ENCODE assay signal across 18 mouse cellular contexts in the genomic region with DNA sequence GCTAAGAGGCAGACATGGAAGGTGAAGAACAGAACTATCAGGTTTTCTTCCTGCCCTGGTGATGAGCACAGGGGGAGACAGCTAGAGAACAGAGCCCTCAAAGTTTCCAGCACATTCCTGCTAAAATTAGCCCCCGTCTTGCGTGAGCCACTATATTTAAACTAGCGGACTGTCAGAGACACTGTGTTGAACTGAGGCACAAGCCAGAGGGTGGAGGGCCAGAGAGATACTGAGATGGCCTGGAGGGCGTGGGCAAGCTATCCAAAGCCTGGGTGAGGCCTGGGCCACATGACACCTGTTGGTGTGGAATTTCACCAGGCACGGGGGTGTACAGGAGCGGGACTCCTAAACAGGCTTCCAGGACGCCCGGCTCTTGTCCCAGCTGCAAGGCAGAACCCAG. TPM values are rescaled to one million over a fixed set of nuclear protein-coding genes. Genes with fewer than 3 reads are reported as not detected.
DNase-seq lines count a peak whose midpoint lies in the region; ATAC-seq lines count a peak whose summit lies in the region.
"Had no signal": no experiment of that assay in that cellular context is flagged by ENCODE, and none has a peak within 500 bp of the region (broad histone marks: within the 10 kb centered on the region; RNA-seq: fewer than 3 reads in every experiment).

No protein-coding gene starts in this region.

- intact Hi-C loops in heart, postnatal 36 days (cut with DNase I), result loop anchor here (5.0 kb wide), 1 partner anchor 47 kb away; no protein-coding TSS in a partner anchor

- H3K27ac ChIP-seq in forebrain, embryonic 10.5 days, result peak overlapping the region; percentile 63; the same call in 1 of the 2 replicates
- H3K27ac ChIP-seq in forebrain, embryonic 13.5 days, result no peak overlapping the region
- H3K27ac ChIP-seq in embryonic facial prominence, embryonic 10.5 days (replicated peaks), result peak overlapping the region; percentile 37
- H3K27ac ChIP-seq: hindbrain, embryonic 15.5 days; left cerebral cortex, adult 2 months; liver, embryonic 13.5 days; midbrain, embryonic 12.5 days; stomach, embryonic 15.5 days had no signal

- H3K9me3 ChIP-seq in forebrain, embryonic 10.5 days, result no peaks in the 10 kb centered on the region; the same call in 1 of the 2 replicates
- no peaks in the 10 kb centered on the region for H3K9me3 ChIP-seq in forebrain, embryonic 13.5 days (replicated peaks)
- H3K9me3 ChIP-seq in embryonic facial prominence, embryonic 10.5 days, result peaks cover 4% of the 10 kb centered on the region; the same call in 1 of the 2 replicates
- H3K9me3 ChIP-seq: hindbrain, embryonic 15.5 days; liver, embryonic 13.5 days; midbrain, embryonic 12.5 days; stomach, embryonic 15.5 days had no signal

- H3K9ac ChIP-seq in forebrain, embryonic 13.5 days, result no peak overlapping the region
- H3K9ac ChIP-seq: hindbrain, embryonic 15.5 days; liver, embryonic 13.5 days; midbrain, embryonic 12.5 days; stomach, embryonic 15.5 days had no signal

- no peak overlapping the region for H3K4me3 ChIP-seq in forebrain, embryonic 10.5 days
- no peak overlapping the region for H3K4me3 ChIP-seq in forebrain, embryonic 13.5 days
- H3K4me3 ChIP-seq in embryonic facial prominence, embryonic 10.5 days, result no peak overlapping the region
- H3K4me3 ChIP-seq: hindbrain, embryonic 15.5 days; left cerebral cortex, adult 2 months; liver, embryonic 13.5 days; midbrain, embryonic 12.5 days; stomach, embryonic 15.5 days had no signal

- peaks cover 79% of the 10 kb centered on the region for H3K27me3 ChIP-seq in forebrain, embryonic 10.5 days (ENCODE audit: poor library complexity, severe bottlenecking)
- H3K27me3 ChIP-seq in forebrain, embryonic 13.5 days, result peaks cover 11% of the 10 kb centered on the region; the same call in 1 of the 2 replicates
- peaks cover 52% of the 10 kb centered on the region for H3K27me3 ChIP-seq in embryonic facial prominence, embryonic 10.5 days (replicated peaks; ENCODE audit: low read depth, poor library complexity, severe bottlenecking)
- H3K27me3 ChIP-seq: stomach, embryonic 15.5 days had no signal

- peaks cover 61% of the 10 kb centered on the region for H3K4me1 ChIP-seq in forebrain, embryonic 10.5 days
- peaks cover 29% of the 10 kb centered on the region for H3K4me1 ChIP-seq in forebrain, embryonic 13.5 days
- H3K4me1 ChIP-seq in embryonic facial prominence, embryonic 10.5 days, result peaks cover 62% of the 10 kb centered on the region

- no peak overlapping the region for H3K4me2 ChIP-seq in forebrain, embryonic 13.5 days
- H3K4me2 ChIP-seq: hindbrain, embryonic 15.5 days; liver, embryonic 13.5 days; midbrain, embryonic 12.5 days; stomach, embryonic 15.5 days had no signal

- no peak for DNase-seq in forebrain, embryonic 10.5 days (ENCODE audit: extremely low spot score, low spot score)
- no peak for DNase-seq in embryonic facial prominence, embryonic 10.5 days (ENCODE audit: low spot score)
- peak; percentile 51 to 61 for DNase-seq in heart, adult 9 months (ENCODE audit: low spot score in 2 of 2)
- DNase-seq in heart, postnatal 36 days, result peak; percentile 11 to 34
- no peak for DNase-seq in cerebellum, postnatal 36 days
- no peak for DNase-seq in thymus, postnatal 25 days
- DNase-seq in c-Kit-positive CD71-positive TER-119-positive erythroid progenitor cells, embryonic 14.5 days (ENCODE audit: low spot score), result no peak
- DNase-seq: cerebellum, adult 8-10 months; embryo, embryonic 11 days; kidney, adult 8-10 months; liver, embryonic 13.5 days; right cerebral cortex, postnatal 4 days had no signal

- WGBS in forebrain, embryonic 10.5 days, result 82% methylated on average over 8 of the region's 8 CpGs
- 89% methylated on average over 8 of the region's 8 CpGs for WGBS in forebrain, embryonic 13.5 days
- 72% methylated on average over 8 of the region's 8 CpGs for WGBS in embryonic facial prominence, embryonic 10.5 days

- no peak for ATAC-seq in forebrain, embryonic 13.5 days

- H3K36me3 ChIP-seq in forebrain, embryonic 10.5 days (replicated peaks), result no peaks in the 10 kb centered on the region
- H3K36me3 ChIP-seq in forebrain, embryonic 13.5 days (ENCODE audit: poor library complexity, severe bottlenecking), result no peaks in the 10 kb centered on the region
- H3K36me3 ChIP-seq in embryonic facial prominence, embryonic 10.5 days (replicated peaks), result no peaks in the 10 kb centered on the region
- H3K36me3 ChIP-seq: hindbrain, embryonic 15.5 days; liver, embryonic 13.5 days; midbrain, embryonic 12.5 days; stomach, embryonic 15.5 days had no signal

RNA-seq across cellular contexts. Expression of gene 1700122O11Rik, which starts 14.0 kb away (rescaled TPM):
- not detected in 2 replicates for polyA plus RNA-seq in forebrain, embryonic 10.5 days (2016; fragmentation: Nextera tagmentation; extraction: Ambion mirVana)
- polyA plus RNA-seq in forebrain, embryonic 13.5 days (2015; fragmentation: Nextera tagmentation; extraction: Ambion mirVana), result not detected in 2 replicates
- polyA plus RNA-seq in embryonic facial prominence, embryonic 10.5 days (2016; fragmentation: Nextera tagmentation; extraction: Ambion mirVana), result not detected in 2 replicates
- not detected for total RNA-seq in heart, postnatal 36 days (2021)
- total RNA-seq: left cerebral cortex, adult 2 months had no signal
- polyA plus RNA-seq: hindbrain, embryonic 15.5 days; liver, embryonic 13.5 days; midbrain, embryonic 12.5 days; stomach, embryonic 15.5 days; urinary bladder, adult 2 months had no signal

Comparison
In these comparisons a context has a peak if more than half of its experiments do, and no peak if none do; other contexts are left out.
1. DNase-seq: peak in heart, adult 9 months (2 of 2) and heart, postnatal 36 days (2 of 2); none in forebrain, embryonic 10.5 days (single experiment), embryonic facial prominence, embryonic 10.5 days (single experiment), cerebellum, postnatal 36 days (0 of 2), thymus, postnatal 25 days (single experiment) and c-Kit-positive CD71-positive TER-119-positive erythroid progenitor cells, embryonic 14.5 days (single experiment).